Mouse (Mus musculus): ENCODE measurements around the gene Zfp663. TPM values are rescaled to one million over a fixed set of nuclear protein-coding genes. Genes with fewer than 3 reads are reported as not detected.

The Zfp663 gene
- total RNA-seq, 2 experiments from 2014 or later, result not detected

Other genes starting within 250 kb of the Zfp663 start
- gene Cdh22, start 133.9 kb downstream of the Zfp663 start, total RNA-seq (2021), result 1 to 10 TPM; 1.4 to 1.7 TPM
- gene Slc35c2, start 80.9 kb downstream of the Zfp663 start, total RNA-seq (2021), result 10 to 100 TPM; 30.7 to 50.1 TPM
- gene Elmo2, start 42.2 kb downstream of the Zfp663 start, total RNA-seq (2021), result 10 to 100 TPM; 21.6 to 24.5 TPM
- gene Zfp334, start 19.5 kb upstream of the Zfp663 start, total RNA-seq (2021), result 1 to 10 TPM; 4.8 to 5.0 TPM
- gene Ocstamp, start 31.7 kb upstream of the Zfp663 start, total RNA-seq (2021), result under 1 TPM; 0.19 to 0.30 TPM
- 1 to 10 TPM; 2.3 to 3.2 TPM for gene Slc13a3, start 104.5 kb upstream of the Zfp663 start, total RNA-seq (2021)
- 10 to 100 TPM; 13.7 to 13.9 TPM for gene Trp53rka, start 124.6 kb upstream of the Zfp663 start, total RNA-seq (2021)
- gene Slc2a10, start 135.1 kb upstream of the Zfp663 start, total RNA-seq (2021), result 1 to 10 TPM in 1 of 2 experiments, under 1 TPM in 1; 0.80 to 1.7 TPM
- gene Eya2, start 226.3 kb upstream of the Zfp663 start, total RNA-seq (2021), result 1 to 10 TPM; 4.4 to 5.9 TPM